Mouse (Mus musculus) adrenal gland, postnatal 14 days (tissue): ENCODE measurements around the gene Mapre3. TPM values are rescaled to one million over a fixed set of nuclear protein-coding genes. Genes with fewer than 3 reads are reported as not detected.

Source experiments
- total RNA-seq: library from RNA; stranded (reverse); gene quantifications from 2 replicates; pipeline ENCODE4 v1.2.3, GENCODE M21; 2021

Gene Mapre3
- total RNA-seq, 1 experiment from 2014 or later, result 44.1 TPM

Other genes with a start within 250 kb of the Mapre3 start
- 678 and 701 TPM in 2 replicates for gene Kcnk3, start 226.5 kb upstream of the Mapre3 start, total RNA-seq
- 33.9 and 38.9 TPM in 2 replicates for gene Slc35f6, start 166.7 kb upstream of the Mapre3 start, total RNA-seq
- 39.0 and 39.1 TPM in 2 replicates for gene Cenpa, start 147.9 kb upstream of the Mapre3 start, total RNA-seq
- gene Dpysl5, start 103.1 kb upstream of the Mapre3 start, total RNA-seq, result 1.4 and 4.5 TPM in 2 replicates
- gene Tmem214, start 53.4 kb downstream of the Mapre3 start, total RNA-seq, result 48.5 and 55.1 TPM in 2 replicates
- 10.4 and 11.7 TPM in 2 replicates for gene Agbl5, start 74.1 kb downstream of the Mapre3 start, total RNA-seq
- 210 and 212 TPM in 2 replicates for gene Ost4, start 93.1 kb downstream of the Mapre3 start, total RNA-seq
- gene Emilin1, start 98.8 kb downstream of the Mapre3 start, total RNA-seq, result 46.2 and 51.0 TPM in 2 replicates
- gene Khk, start 106.8 kb downstream of the Mapre3 start, total RNA-seq, result 48.4 and 70.5 TPM in 2 replicates
- 0.56 and 0.86 TPM in 2 replicates for gene Cgref1, start 130.9 kb downstream of the Mapre3 start, total RNA-seq
- gene Preb, start 145.7 kb downstream of the Mapre3 start, total RNA-seq, result 117 and 128 TPM in 2 replicates
- gene Tcf23, start 154.0 kb downstream of the Mapre3 start, total RNA-seq, result 1.1 and 1.2 TPM in 2 replicates
- 116 and 121 TPM in 2 replicates for gene Atraid, start 233.7 kb downstream of the Mapre3 start, total RNA-seq
- gene Slc5a6, start 234.3 kb downstream of the Mapre3 start, total RNA-seq, result 19.7 and 24.0 TPM in 2 replicates
- gene Cad, start 240.1 kb downstream of the Mapre3 start, total RNA-seq, result 31.0 and 37.3 TPM in 2 replicates